Mouse (Mus musculus) limb, embryonic 14.5 days (tissue): ENCODE measurements around the gene Tjap1. TPM values are rescaled to one million over a fixed set of nuclear protein-coding genes. Genes with fewer than 3 reads are reported as not detected.

Experiments used
- ATAC-seq: fragments of 200-750 bp; cut with Nextera tagmentation; 2 replicates; pipeline ENCODE4 v1.8.0; 2017; ENCODE audit warnings: low read depth, moderate number of reproducible peaks, moderate TSS enrichment; ENCODE audit not compliant: low FRiP score
- DNase-seq: peaks from one replicate; pipeline ENCODE4 v3.0.0-alpha.2; 2015; ENCODE audit warnings: low spot score
- H3K27ac ChIP-seq: fragments of 300-500 bp; sonication (generic); replicated peaks from 2 replicates; pipeline ENCODE4 v1.5.1; 2014; ENCODE audit warnings: low read depth, mild to moderate bottlenecking, low read length, moderate library complexity, mixed read lengths
- H3K27me3 ChIP-seq: fragments of 300-500 bp; sonication (generic); 2 replicates; pipeline ENCODE4 v1.6.1; 2014; ENCODE audit warnings: low read length, mixed read lengths; ENCODE audit not compliant: control insufficient read depth, insufficient read depth
- H3K36me3 ChIP-seq: fragments of 300-500 bp; sonication (generic); 2 replicates; pipeline ENCODE4 v1.6.1; 2014; ENCODE audit warnings: mild to moderate bottlenecking, low read length, moderate library complexity, mixed read lengths; ENCODE audit not compliant: control insufficient read depth, insufficient read depth
- H3K4me1 ChIP-seq: fragments of 300-500 bp; sonication (generic); 2 replicates; pipeline ENCODE4 v1.6.1; 2014; ENCODE audit warnings: antibody characterized with exemption, low read length, mixed read lengths; ENCODE audit not compliant: control insufficient read depth, insufficient read depth
- H3K4me2 ChIP-seq: fragments of 300-500 bp; sonication (generic); replicated peaks from 2 replicates; pipeline ENCODE4 v1.6.1; 2014; ENCODE audit warnings: low read depth, mild to moderate bottlenecking, low read length, moderate library complexity; ENCODE audit not compliant: severe bottlenecking
- H3K4me3 ChIP-seq: fragments of 300-500 bp; sonication (generic); replicated peaks from 2 replicates; pipeline ENCODE4 v1.5.1; 2014; ENCODE audit warnings: low read length
- H3K9ac ChIP-seq: fragments of 300-500 bp; sonication (generic); 2 replicates; pipeline ENCODE4 v1.6.1; 2014; ENCODE audit warnings: mild to moderate bottlenecking, low read depth, low read length, moderate library complexity; ENCODE audit not compliant: severe bottlenecking
- H3K9me3 ChIP-seq: fragments of 300-500 bp; sonication (generic); 2 replicates; pipeline ENCODE4 v1.6.1; 2016; ENCODE audit warnings: low read length; ENCODE audit not compliant: control insufficient read depth
- POLR2A ChIP-seq: fragments of 200-500 bp; IDR thresholded peaks from 2 replicates; pipeline ENCODE4 v1.8.0; 2012; ENCODE audit warnings: inconsistent platforms, mild to moderate bottlenecking, moderate library complexity, borderline replicate concordance; ENCODE audit not compliant: insufficient read depth, insufficient read length; ENCODE audit errors: extremely low read depth
- WGBS: fragments of 180-500 bp; shearing (Covaris S2); extraction: QIAGEN DNeasy Blood & Tissue Kit; methylation state at CpG from one replicate; pipeline ENCODE4 v1.1.7; 2014; 5-methylcytosine and 5-hydroxymethylcytosine counted together
- polyA plus RNA-seq, 2 experiments: library from polyadenylated mRNA; depleted of rRNA in 1 of 2; stranded (reverse) in 1 of 2; unstranded in 1 of 2; fragments of >200 nt; fragmentation: Nextera tagmentation in 1 of 2; extraction: Ambion mirVana in 1 of 2; gene quantifications; 2 replicates each; pipeline versions ENCODE4 v1.2.1 to v1.2.3; 2012 to 2014

Gene Tjap1
- polyA plus RNA-seq, 2 experiments: 50.6 to 117 TPM

DNA sequence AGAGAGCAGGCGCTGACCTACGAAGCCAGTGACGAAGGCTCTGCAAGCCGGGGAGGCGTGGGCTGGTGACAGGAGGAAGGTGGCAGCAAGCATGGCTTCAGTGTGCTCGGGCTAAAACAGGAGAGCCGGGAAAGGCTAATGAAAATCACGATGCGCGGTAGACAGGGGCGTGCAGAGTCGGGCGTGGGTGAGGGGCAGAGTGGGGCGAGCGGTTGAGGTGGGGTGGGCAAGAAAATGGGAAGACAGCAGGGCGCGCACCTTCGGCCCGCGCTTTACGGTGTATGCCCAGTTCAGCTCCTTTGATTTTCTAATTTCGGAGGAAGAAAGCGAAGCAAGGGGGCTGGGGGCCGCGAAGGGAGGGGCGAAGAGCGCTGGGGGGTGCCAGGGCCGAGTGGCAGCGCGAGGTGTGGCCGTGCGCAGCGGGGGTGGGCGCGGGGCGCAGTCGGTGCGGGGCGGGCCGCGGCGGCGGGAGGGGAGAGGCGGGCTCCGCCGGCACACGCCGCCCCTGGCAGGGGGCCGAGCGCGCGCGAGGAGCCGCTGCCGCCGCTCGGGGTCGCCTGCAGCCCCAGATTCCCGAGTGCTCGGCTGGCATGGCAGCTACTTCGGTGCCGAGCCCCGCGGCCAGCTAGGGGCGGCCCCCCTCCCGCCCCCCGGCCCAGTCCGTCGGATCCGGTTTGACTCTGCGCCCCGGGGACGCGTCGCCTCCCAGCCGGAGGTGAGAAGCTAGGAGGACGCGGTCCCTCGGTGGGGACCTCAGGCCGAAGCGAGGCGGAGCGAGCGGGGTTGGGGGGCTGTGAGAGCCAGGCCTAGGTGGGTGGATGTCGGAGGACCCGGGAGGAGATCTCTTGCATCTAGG is 14.8 kb upstream of the Tjap1 start, which contains the start of gene Dlk2:
Gene Dlk2, plus strand, starts transcription at position 58 of the 856 bp plus-strand sequence.
- Histone ChIP-seq H3K9me3 (no peaks in the 10 kb centered on the region), H3K27me3 (peaks cover 27% of the 10 kb centered on the region), H3K36me3 (no peaks in the 10 kb centered on the region; the same call in 1 of the 2 replicates), H3K4me3 (peak within 1 kb of the TSS; percentile 56), H3K4me1 (no peaks in the 10 kb centered on the region), H3K9ac (peak within 1 kb of the TSS; percentile 59), H3K27ac (no peak within 1 kb of the TSS), H3K4me2 (peak within 1 kb of the TSS; percentile 95)
- WGBS: 1% methylated on average over 33 of the region's 86 CpGs
- no peak for TF ChIP-seq POLR2A
- DNase-seq (no peak), ATAC-seq (peak; percentile 44; the same call in 1 of the 2 replicates)

DNA sequence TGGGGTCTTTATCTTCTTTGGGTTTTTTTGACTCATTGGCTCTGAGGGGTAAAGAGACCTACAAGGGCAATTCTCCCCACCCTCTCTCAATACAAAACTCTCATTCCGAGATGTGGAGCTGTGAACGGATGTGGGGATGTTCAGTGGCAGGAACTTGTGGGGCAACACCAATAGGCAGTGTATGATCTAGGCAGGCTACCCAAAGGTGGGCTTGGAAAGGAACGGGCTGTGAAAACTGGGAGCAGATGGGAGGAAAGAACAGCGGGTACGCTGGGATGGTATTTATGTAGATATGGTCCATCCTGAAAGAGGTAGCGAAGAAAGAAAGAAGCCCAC is 14.2 kb upstream of the Tjap1 start:
- DNase-seq (no peak), ATAC-seq (0 out of 2 replicates have a peak, but pooled peaks have one; percentile 4)
- 11% methylated on average over 6 of the region's 6 CpGs for WGBS
- Histone ChIP-seq H3K27ac (no peak overlapping the region), H3K36me3 (no peaks in the 10 kb centered on the region), H3K9ac (no peak overlapping the region), H3K27me3 (peaks cover 33% of the 10 kb centered on the region), H3K9me3 (no peaks in the 10 kb centered on the region), H3K4me2 (peak overlapping the region; percentile 95), H3K4me3 (peak overlapping the region; percentile 56), H3K4me1 (no peaks in the 10 kb centered on the region)
- TF ChIP-seq POLR2A: no peak

DNA sequence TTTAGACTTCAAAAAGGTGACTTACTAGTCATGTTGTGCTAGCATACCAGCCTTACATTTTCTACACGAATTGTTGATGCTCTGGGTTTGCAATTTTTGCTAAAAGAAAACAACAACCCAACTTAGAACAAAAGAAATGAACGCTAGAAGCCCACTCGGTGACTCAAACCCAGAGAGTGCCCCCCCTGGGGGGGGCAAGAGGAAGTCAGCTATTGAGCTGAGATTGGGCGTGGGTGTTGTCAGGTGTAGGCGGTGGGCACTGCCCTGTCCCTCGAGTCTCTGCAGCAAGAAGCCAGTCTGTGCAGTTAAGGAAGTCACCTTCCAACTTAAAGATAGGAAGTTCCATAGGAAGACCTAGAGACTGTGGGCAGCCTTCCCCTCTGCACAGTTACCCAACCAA is 13.8 kb upstream of the Tjap1 start:
- WGBS: 50% methylated on average over 6 of the region's 6 CpGs
- Histone ChIP-seq H3K27ac (no peak overlapping the region), H3K36me3 (no peaks in the 10 kb centered on the region), H3K27me3 (peaks cover 33% of the 10 kb centered on the region), H3K9me3 (no peaks in the 10 kb centered on the region), H3K4me2 (no peak overlapping the region), H3K4me3 (no peak overlapping the region), H3K4me1 (no peaks in the 10 kb centered on the region), H3K9ac (no peak overlapping the region)
- no peak for ATAC-seq
- TF ChIP-seq POLR2A: no peak
- no peak for DNase-seq

DNA sequence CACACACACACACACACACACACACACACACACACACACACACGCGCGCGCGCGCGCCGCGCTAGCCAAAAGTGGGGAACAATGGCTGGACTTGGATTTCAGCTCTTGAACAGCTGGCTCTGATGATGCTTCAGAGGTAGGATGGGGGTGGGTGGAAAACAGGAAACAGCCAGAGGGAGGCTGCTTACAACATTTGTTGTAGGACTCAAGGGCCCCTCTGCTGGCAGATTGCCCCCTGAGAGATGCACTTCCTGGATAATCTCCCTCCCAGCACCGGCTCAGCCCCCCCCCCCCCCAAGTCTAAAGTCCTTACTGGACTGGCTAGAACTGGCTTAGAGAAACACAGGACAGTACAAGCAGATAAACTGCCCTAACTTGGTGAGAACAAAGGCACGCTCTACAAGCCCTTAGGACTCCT is 4.9 kb upstream of the Tjap1 start:
- H3K4me2 ChIP-seq: no peak overlapping the region
- TF ChIP-seq POLR2A: no peak
- DNase-seq: peak; percentile 83
- ATAC-seq: peak; percentile 69
- 58% methylated on average over 11 of the region's 11 CpGs for WGBS
- no peak overlapping the region for H3K4me3 ChIP-seq
- peak overlapping the region; percentile 63 for H3K27ac ChIP-seq
- no peak overlapping the region for H3K9ac ChIP-seq
- H3K4me1 ChIP-seq: peaks cover 5% of the 10 kb centered on the region; the same call in 1 of the 2 replicates
- peaks cover 6% of the 10 kb centered on the region; the same call in 1 of the 2 replicates for H3K27me3 ChIP-seq
- H3K36me3 ChIP-seq: no peaks in the 10 kb centered on the region
- H3K9me3 ChIP-seq: no peaks in the 10 kb centered on the region

DNA sequence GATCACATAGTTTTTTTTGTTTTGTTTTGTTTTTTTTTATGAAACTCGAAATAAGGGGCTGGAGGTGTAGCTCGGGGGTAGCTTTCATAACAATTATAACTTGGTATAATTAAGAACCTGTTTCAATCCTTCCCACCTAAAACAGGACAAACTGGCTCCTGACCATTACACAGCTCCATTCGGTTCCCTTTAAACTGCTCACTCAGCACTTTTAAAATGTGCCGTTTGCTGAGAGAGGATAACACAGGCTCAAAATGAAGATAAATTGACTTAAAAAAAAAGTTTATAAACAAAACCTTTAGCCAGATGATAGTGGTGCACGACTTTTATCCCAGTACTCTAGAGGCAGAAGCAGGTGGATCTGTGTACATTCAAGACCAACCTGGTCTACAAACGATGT is 2.6 kb upstream of the Tjap1 start:
- H3K27me3 ChIP-seq: no peaks in the 10 kb centered on the region
- H3K36me3 ChIP-seq: peaks cover 6% of the 10 kb centered on the region; the same call in 1 of the 2 replicates
- no peak for TF ChIP-seq POLR2A
- H3K4me1 ChIP-seq: peaks cover 16% of the 10 kb centered on the region
- H3K4me2 ChIP-seq: no peak overlapping the region
- no peak overlapping the region for H3K27ac ChIP-seq
- no peak overlapping the region for H3K4me3 ChIP-seq
- no peak for DNase-seq
- no peaks in the 10 kb centered on the region for H3K9me3 ChIP-seq
- no peak overlapping the region for H3K9ac ChIP-seq
- 58% methylated on average over 6 of the region's 6 CpGs for WGBS
- ATAC-seq: no peak
